Comparison of ENCODE assay signal across 19 mouse cellular contexts in the genomic region with DNA sequence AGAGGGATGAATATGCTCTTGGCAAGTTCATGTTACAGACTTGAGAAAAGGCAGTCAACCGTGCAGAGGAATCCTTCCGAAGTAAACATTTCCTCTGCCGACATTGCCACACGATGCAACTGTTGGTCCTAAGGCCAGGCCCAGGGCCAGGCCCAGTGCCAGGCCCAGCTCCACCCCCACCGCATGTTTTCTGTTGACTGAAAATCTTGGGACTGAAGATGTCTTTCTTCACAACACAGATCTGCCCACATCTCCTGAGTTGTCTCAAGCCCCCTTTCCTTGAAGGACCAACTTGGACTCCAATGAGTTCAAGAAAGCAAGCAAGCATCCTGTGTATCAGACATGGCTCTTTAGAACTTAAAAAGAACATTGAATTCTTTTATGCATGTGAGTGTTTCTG.
"Had no signal": no experiment of that assay in that cellular context is flagged by ENCODE, and none has a peak within 500 bp of the region (broad histone marks: within the 10 kb centered on the region; RNA-seq: fewer than 3 reads in every experiment).

No protein-coding gene starts in this region.

- ATAC-seq: midbrain, embryonic 16.5 days had no signal

- H3K9ac ChIP-seq: liver, embryonic 15.5 days; lung, embryonic 14.5 days; midbrain, embryonic 12.5 days; neural tube, embryonic 12.5 days had no signal

- DNase-seq: lung, adult 18-20 months; lung, embryonic 14.5 days; lung, postnatal 10 days; lung, postnatal 4 days; midbrain, embryonic 14.5 days; retina, postnatal 1 day; right cerebral cortex, adult 18-20 months; right cerebral cortex, postnatal 25 days; right cerebral cortex, postnatal 4 days; spleen, adult 18-20 months; thymus, adult 18-20 months; thymus, postnatal 14 days; thymus, postnatal 36 days had no signal

- H3K4me2 ChIP-seq: liver, embryonic 15.5 days; lung, embryonic 14.5 days; midbrain, embryonic 12.5 days; neural tube, embryonic 12.5 days had no signal

- H3K4me3 ChIP-seq: liver, embryonic 15.5 days; midbrain, embryonic 10.5 days; midbrain, embryonic 12.5 days; myocyte; neural tube, embryonic 12.5 days had no signal

- H3K4me1 ChIP-seq: liver, embryonic 15.5 days; midbrain, embryonic 10.5 days; midbrain, embryonic 12.5 days had no signal

- H3K9me3 ChIP-seq: liver, embryonic 15.5 days; midbrain, embryonic 10.5 days; midbrain, embryonic 12.5 days; neural tube, embryonic 12.5 days had no signal

- H3K27me3 ChIP-seq: liver, embryonic 15.5 days; midbrain, embryonic 12.5 days; neural tube, embryonic 12.5 days had no signal

- H3K36me3 ChIP-seq: liver, embryonic 15.5 days; midbrain, embryonic 10.5 days had no signal

- H3K27ac ChIP-seq: liver, embryonic 15.5 days; midbrain, embryonic 10.5 days; midbrain, embryonic 12.5 days; neural tube, embryonic 12.5 days had no signal
